Mouse (Mus musculus) kidney, postnatal 0 days (tissue): ENCODE data around the gene Tmem159. TPM values are rescaled to one million over a fixed set of nuclear protein-coding genes. Genes with fewer than 3 reads are reported as not detected.

Experiments used
- ATAC-seq: fragments of 200-750 bp; cut with Nextera tagmentation; replicated peaks from 2 replicates; pipeline ENCODE4 v1.8.0; 2017; ENCODE audit warnings: low read depth, moderate number of reproducible peaks, moderate TSS enrichment, moderate library complexity; ENCODE audit not compliant: low FRiP score
- DNase-seq: peaks from one replicate; pipeline ENCODE4 v3.0.0-alpha.2; 2016; ENCODE audit warnings: low spot score
- H3K27ac ChIP-seq: fragments of 300-500 bp; sonication (generic); 2 replicates; pipeline ENCODE4 v1.5.1; 2014; ENCODE audit warnings: mild to moderate bottlenecking
- H3K27me3 ChIP-seq: fragments of 300-500 bp; sonication (generic); 2 replicates; pipeline ENCODE4 v1.6.1; 2014; ENCODE audit warnings: low read length, mixed read lengths; ENCODE audit not compliant: insufficient read depth
- H3K36me3 ChIP-seq: fragments of 300-500 bp; sonication (generic); 2 replicates; pipeline ENCODE4 v1.6.1; 2014; ENCODE audit warnings: low read length, mixed read lengths; ENCODE audit not compliant: insufficient read depth
- H3K4me1 ChIP-seq: fragments of 300-500 bp; sonication (generic); replicated peaks from 2 replicates; pipeline ENCODE4 v1.6.1; 2014; ENCODE audit warnings: antibody characterized with exemption, low read length, mixed read lengths; ENCODE audit not compliant: insufficient read depth
- H3K4me2 ChIP-seq: fragments of 300-500 bp; sonication (generic); 2 replicates; pipeline ENCODE4 v1.6.1; 2014; ENCODE audit warnings: mild to moderate bottlenecking, low read length, moderate library complexity, mixed read lengths
- H3K4me3 ChIP-seq: fragments of 300-500 bp; sonication (generic); replicated peaks from 2 replicates; pipeline ENCODE4 v1.5.1; 2014; ENCODE audit warnings: low read depth, low read length
- H3K9ac ChIP-seq: fragments of 300-500 bp; sonication (generic); 2 replicates; pipeline ENCODE4 v1.6.1; 2014; ENCODE audit warnings: low read depth, low read length
- H3K9me3 ChIP-seq: fragments of 300-500 bp; sonication (generic); replicated peaks from 2 replicates; pipeline ENCODE4 v1.6.1; 2016; ENCODE audit warnings: low read length, inconsistent platforms, mixed read lengths
- CTCF ChIP-seq: IDR thresholded peaks from 2 replicates; pipeline ENCODE4 v1.5.1; 2016; ENCODE audit warnings: antibody characterized with exemption, low read depth, mild to moderate bottlenecking, moderate library complexity
- WGBS: fragments of 180-500 bp; shearing (Covaris S2); extraction: QIAGEN DNeasy Blood & Tissue Kit; methylation state at CpG from one replicate; pipeline ENCODE4 v1.1.7; 2014; 5-methylcytosine and 5-hydroxymethylcytosine counted together
- polyA plus RNA-seq: library from polyadenylated mRNA; unstranded; fragments of >200 nt; fragmentation: Nextera tagmentation; extraction: Ambion mirVana; gene quantifications from 2 replicates; pipeline ENCODE4 v1.2.1, GENCODE M21; 2015

The Tmem159 gene
- polyA plus RNA-seq, 1 experiment from 2014 or later = 43.4 TPM

DNA sequence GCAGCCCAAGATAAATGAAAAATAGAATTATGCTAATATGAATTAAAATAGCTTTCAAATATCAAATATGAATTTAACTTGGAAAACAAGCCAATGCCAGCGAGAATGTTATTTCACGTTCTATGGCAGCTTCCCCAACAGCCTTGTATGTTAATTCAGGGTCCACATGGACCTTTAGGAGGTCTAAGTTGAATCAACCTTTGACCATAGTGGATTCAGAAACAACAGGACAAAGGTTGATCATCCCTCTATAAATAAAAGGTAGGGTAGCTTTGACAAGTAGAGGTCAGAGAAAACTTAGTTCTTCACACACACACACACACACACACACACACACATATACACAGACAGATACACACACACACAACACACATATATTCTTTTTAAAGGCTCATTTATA is 48.7 kb downstream of the Tmem159 start:
- H3K9me3 ChIP-seq = no peaks in the 10 kb centered on the region
- no peak overlapping the region for H3K4me2 ChIP-seq
- no peaks in the 10 kb centered on the region for H3K27me3 ChIP-seq
- H3K9ac ChIP-seq = no peak overlapping the region
- H3K36me3 ChIP-seq = no peaks in the 10 kb centered on the region
- WGBS = 79% methylated on average over 2 of the region's 2 CpGs
- DNase-seq (no peak), ATAC-seq (no peak)
- TF ChIP-seq CTCF = no peak
- H3K4me1 ChIP-seq = no peaks in the 10 kb centered on the region
- no peak overlapping the region for H3K27ac ChIP-seq
- H3K4me3 ChIP-seq = no peak overlapping the region

DNA sequence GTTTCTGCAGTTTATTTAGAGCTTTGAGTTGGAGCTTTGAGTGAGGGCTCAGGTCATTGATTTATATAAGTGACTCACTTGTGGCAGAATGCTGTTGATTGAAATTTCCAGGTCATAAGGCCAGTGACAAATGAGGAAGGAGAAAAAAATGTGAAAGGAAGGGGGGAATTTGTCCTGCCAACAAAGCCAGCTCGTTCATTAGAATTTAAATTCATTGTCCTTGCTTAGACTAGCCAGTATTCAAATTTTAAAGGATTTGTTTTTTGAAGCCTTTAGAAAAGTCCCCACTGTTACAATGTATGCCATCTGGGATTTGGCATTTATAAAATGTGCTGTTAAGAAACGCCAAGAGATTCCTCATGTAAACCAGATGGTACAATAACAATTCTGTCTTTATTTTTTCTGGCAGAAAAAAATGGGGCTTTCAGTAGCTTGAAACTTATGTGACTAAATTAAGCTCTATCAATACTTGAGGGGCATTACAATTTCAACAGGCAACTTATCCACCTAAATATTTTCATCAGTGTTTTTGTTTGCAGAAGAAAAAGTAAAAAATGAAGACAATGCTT is 54.8 kb downstream of the Tmem159 start:
- no peak for TF ChIP-seq CTCF
- no peaks in the 10 kb centered on the region for H3K27me3 ChIP-seq
- WGBS = 47% methylated on average over 2 of the region's 2 CpGs
- no peaks in the 10 kb centered on the region for H3K36me3 ChIP-seq
- DNase-seq (no peak), ATAC-seq (no peak)
- H3K9me3 ChIP-seq = no peaks in the 10 kb centered on the region
- H3K27ac ChIP-seq = no peak overlapping the region
- no peaks in the 10 kb centered on the region for H3K4me1 ChIP-seq
- H3K4me2 ChIP-seq = no peak overlapping the region
- H3K4me3 ChIP-seq = no peak overlapping the region
- H3K9ac ChIP-seq = no peak overlapping the region

DNA sequence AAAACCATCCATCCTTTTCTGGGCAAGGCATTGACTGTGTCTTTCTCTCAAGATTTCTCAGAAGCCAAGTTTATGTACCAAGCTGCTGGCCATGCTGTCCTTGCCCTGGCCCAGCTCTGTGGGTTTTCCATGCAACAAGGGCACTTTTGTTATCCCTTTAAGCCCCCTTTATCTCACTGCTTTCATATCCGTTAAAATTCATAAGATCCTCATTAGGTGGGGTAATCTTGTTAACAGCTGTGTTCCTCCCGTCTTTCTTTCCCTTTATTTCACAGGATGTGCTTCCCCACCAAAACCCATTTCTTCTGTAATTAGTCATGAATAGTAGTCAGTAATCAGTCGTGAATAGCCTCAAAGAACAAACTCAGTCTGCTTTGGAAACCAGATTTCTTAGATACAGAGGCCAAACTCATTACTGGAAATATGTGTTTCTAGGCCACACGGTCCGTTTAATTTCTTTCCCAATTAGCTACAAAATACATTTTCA is 55.5 kb downstream of the Tmem159 start:
- no peak overlapping the region for H3K4me3 ChIP-seq
- H3K27ac ChIP-seq = no peak overlapping the region
- H3K4me2 ChIP-seq = no peak overlapping the region
- H3K9me3 ChIP-seq = no peaks in the 10 kb centered on the region
- WGBS = 58% methylated on average over 5 of the region's 5 CpGs
- TF ChIP-seq CTCF = no peak
- H3K4me1 ChIP-seq = no peaks in the 10 kb centered on the region
- DNase-seq = no peak
- no peaks in the 10 kb centered on the region for H3K27me3 ChIP-seq
- no peak overlapping the region for H3K9ac ChIP-seq
- no peaks in the 10 kb centered on the region for H3K36me3 ChIP-seq
- ATAC-seq = no peak

DNA sequence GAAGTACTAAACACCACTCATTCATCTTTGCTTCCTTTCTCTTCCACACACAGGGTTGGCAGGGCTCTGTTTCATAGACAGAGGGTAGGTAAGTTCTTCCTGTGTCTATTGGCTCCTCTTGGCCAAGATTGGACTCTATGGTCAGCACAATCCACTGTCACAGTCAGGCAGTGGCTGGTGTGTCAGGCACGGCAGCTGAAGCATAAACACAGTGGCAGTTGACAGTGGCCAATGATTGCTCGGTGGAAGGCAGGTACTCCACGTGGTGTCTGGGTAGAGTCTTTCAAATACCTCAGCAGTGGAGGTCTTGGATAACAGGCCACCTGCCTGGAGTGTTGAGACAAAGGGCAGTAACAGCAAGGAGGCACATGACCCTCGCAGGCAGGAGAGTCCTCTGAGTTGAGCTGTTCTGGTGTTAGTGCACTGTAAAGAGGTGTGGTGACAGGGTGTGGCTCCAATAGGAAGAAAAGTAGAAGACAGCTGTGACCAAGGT is 56.0 kb downstream of the Tmem159 start:
- no peak overlapping the region for H3K9ac ChIP-seq
- no peak overlapping the region for H3K27ac ChIP-seq
- H3K27me3 ChIP-seq = no peaks in the 10 kb centered on the region
- no peaks in the 10 kb centered on the region for H3K4me1 ChIP-seq
- H3K4me3 ChIP-seq = no peak overlapping the region
- no peak overlapping the region for H3K4me2 ChIP-seq
- TF ChIP-seq CTCF = no peak
- ATAC-seq (peak; percentile 66), DNase-seq (no peak)
- H3K9me3 ChIP-seq = no peaks in the 10 kb centered on the region
- no peaks in the 10 kb centered on the region for H3K36me3 ChIP-seq
- 45% methylated on average over 4 of the region's 4 CpGs for WGBS

DNA sequence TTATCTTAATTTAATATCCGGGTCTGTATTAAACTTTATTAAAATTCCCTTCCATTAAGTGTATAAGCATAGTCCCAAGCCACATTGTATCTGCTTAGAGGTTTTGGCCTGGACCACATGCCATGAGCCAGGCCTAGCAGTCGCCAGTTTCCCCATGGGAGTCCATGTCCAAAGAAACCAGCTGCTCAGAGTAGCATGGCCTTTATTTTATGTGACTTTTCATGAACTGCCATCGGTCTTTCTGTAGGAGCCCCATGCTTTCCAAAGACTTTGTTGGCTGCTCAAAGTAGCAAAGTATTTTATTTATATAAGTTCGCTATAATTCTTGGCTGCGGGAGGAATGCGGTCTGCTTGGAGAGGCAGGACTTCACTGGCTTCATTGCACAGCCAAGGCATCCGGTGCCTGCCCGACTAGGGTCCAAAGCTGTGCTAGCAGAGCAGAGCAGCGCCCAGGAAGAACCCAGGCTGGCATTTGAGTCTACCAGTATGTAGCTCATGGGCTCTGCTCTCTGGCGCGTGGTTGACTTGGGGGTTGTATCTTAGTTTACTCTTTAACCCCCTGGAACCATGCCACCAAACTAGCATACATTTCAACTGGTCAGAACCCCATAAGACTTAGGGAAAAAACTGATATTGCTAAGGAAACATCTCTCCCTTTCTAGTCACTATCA is 61.6 kb downstream of the Tmem159 start:
- Histone ChIP-seq H3K4me1 (no peaks in the 10 kb centered on the region), H3K27me3 (no peaks in the 10 kb centered on the region), H3K27ac (no peak overlapping the region), H3K4me3 (no peak overlapping the region), H3K9ac (no peak overlapping the region), H3K4me2 (no peak overlapping the region), H3K9me3 (no peaks in the 10 kb centered on the region), H3K36me3 (no peaks in the 10 kb centered on the region)
- 67% methylated on average over 11 of the region's 11 CpGs for WGBS
- DNase-seq (peak; percentile 73), ATAC-seq (no peak; the same call in 1 of the 2 replicates)
- TF ChIP-seq CTCF = no peak

Other genes with a start within 250 kb of the Tmem159 start
- gene Lyrm1, start 206.5 kb upstream of the Tmem159 start, polyA plus RNA-seq = 8.5 and 9.3 TPM in 2 replicates
- 7.0 and 7.2 TPM in 2 replicates for gene Dcun1d3, start 206.1 kb upstream of the Tmem159 start, polyA plus RNA-seq
- gene Dnah3, start 7.1 kb upstream of the Tmem159 start, polyA plus RNA-seq = 0.01 TPM in 2 replicates
- 0.06 TPM in 1 of 2 replicates, not detected in the other for gene Zp2, start 42.9 kb downstream of the Tmem159 start, polyA plus RNA-seq
- 2.5 and 2.9 TPM in 2 replicates for gene Anks4b, start 71.5 kb downstream of the Tmem159 start, polyA plus RNA-seq
- 41.6 and 43.3 TPM in 2 replicates for gene Crym, start 99.8 kb downstream of the Tmem159 start, polyA plus RNA-seq
- 0.17 and 0.20 TPM in 2 replicates for gene Abca14, start 101.6 kb downstream of the Tmem159 start, polyA plus RNA-seq
- not detected in 2 replicates for gene Abca15, start 226.3 kb downstream of the Tmem159 start, polyA plus RNA-seq